Mouse (Mus musculus) embryonic facial prominence, embryonic 14.5 days (tissue): ENCODE measurements at regions not wholly inside any gene's neighbourhood (a gene's known extent, or its start where the extent isn't known, plus 50 kb on each side); places are given as distances from the start of the nearest gene placed in this dataset.

Experiments
- ATAC-seq: fragments of 200-750 bp; cut with Nextera tagmentation; 2 replicates; pipeline ENCODE4 v1.8.0; 2017; ENCODE audit warnings: low read depth, moderate number of reproducible peaks, moderate TSS enrichment
- DNase-seq: peaks from one replicate; pipeline ENCODE4 v3.0.0-alpha.2; 2015; ENCODE audit warnings: low spot score
- H3K27ac ChIP-seq: fragments of 300-500 bp; sonication (generic); replicated peaks from 2 replicates; pipeline ENCODE4 v1.5.1; 2014; ENCODE audit warnings: low read depth, mild to moderate bottlenecking, low read length, moderate library complexity
- H3K27me3 ChIP-seq: fragments of 300-500 bp; sonication (generic); replicated peaks from 2 replicates; pipeline ENCODE4 v1.6.1; 2014; ENCODE audit warnings: low read length; ENCODE audit not compliant: control insufficient read depth, insufficient read depth
- H3K36me3 ChIP-seq: fragments of 300-500 bp; sonication (generic); 2 replicates; pipeline ENCODE4 v1.6.1; 2014; ENCODE audit warnings: low read length, mixed read lengths; ENCODE audit not compliant: control insufficient read depth, insufficient read depth
- H3K4me1 ChIP-seq: fragments of 300-500 bp; sonication (generic); 2 replicates; pipeline ENCODE4 v1.6.1; 2014; ENCODE audit warnings: antibody characterized with exemption, low read length; ENCODE audit not compliant: control insufficient read depth, insufficient read depth
- H3K4me2 ChIP-seq: fragments of 300-500 bp; sonication (generic); 2 replicates; pipeline ENCODE4 v1.6.1; 2014; ENCODE audit warnings: low read depth, mild to moderate bottlenecking, low read length, moderate library complexity, mixed read lengths
- H3K4me3 ChIP-seq: fragments of 300-500 bp; sonication (generic); 2 replicates; pipeline ENCODE4 v1.5.1; 2014; ENCODE audit warnings: low read depth, mild to moderate bottlenecking, low read length
- H3K9ac ChIP-seq: fragments of 300-500 bp; sonication (generic); 2 replicates; pipeline ENCODE4 v1.6.1; 2014; ENCODE audit warnings: low read depth, mild to moderate bottlenecking, low read length, moderate library complexity, mixed read lengths
- H3K9me3 ChIP-seq: fragments of 300-500 bp; sonication (generic); 2 replicates; pipeline ENCODE4 v1.6.1; 2016; ENCODE audit warnings: low read length; ENCODE audit not compliant: control insufficient read depth
- WGBS: fragments of 180-500 bp; shearing (Covaris S2); extraction: QIAGEN DNeasy Blood & Tissue Kit; methylation state at CpG from one replicate; pipeline ENCODE4 v1.1.7; 2014; 5-methylcytosine and 5-hydroxymethylcytosine counted together

- H3K4me1 ChIP-seq, result no peaks in the 10 kb centered on the region
- no peak for DNase-seq
- H3K36me3 ChIP-seq, result no peaks in the 10 kb centered on the region
- 47% methylated on average over 2 of the region's 2 CpGs for WGBS
- no peaks in the 10 kb centered on the region for H3K27me3 ChIP-seq
- no peak overlapping the region for H3K9ac ChIP-seq
- no peaks in the 10 kb centered on the region for H3K9me3 ChIP-seq
- H3K4me3 ChIP-seq, result no peak overlapping the region
- no peak overlapping the region for H3K4me2 ChIP-seq
- H3K27ac ChIP-seq, result no peak overlapping the region
- ATAC-seq, result no peak
Observed at GRCm38 (mm10) chr2:114776176-114776575, 121.4 kb upstream of the Dph6 start.

GRCm38 (mm10) chr2:114782450-114782849, 127.7 kb upstream of the Dph6 start:
- DNase-seq, result peak; percentile 13
- Histone ChIP-seq H3K4me1 (peaks cover 7% of the 10 kb centered on the region), H3K27me3 (no peaks in the 10 kb centered on the region), H3K4me3 (no peak overlapping the region), H3K9ac (no peak overlapping the region), H3K27ac (no peak overlapping the region), H3K4me2 (no peak overlapping the region), H3K36me3 (no peaks in the 10 kb centered on the region), H3K9me3 (no peaks in the 10 kb centered on the region)
- no peak for ATAC-seq
- WGBS, result 67% methylated on average over 6 of the region's 6 CpGs

- Histone ChIP-seq H3K27me3 (no peaks in the 10 kb centered on the region), H3K9ac (no peak overlapping the region), H3K27ac (peak overlapping the region; percentile 61; the same call in 1 of the 2 replicates), H3K4me2 (no peak overlapping the region), H3K4me3 (no peak overlapping the region), H3K4me1 (peaks cover 7% of the 10 kb centered on the region), H3K36me3 (no peaks in the 10 kb centered on the region), H3K9me3 (no peaks in the 10 kb centered on the region)
- DNase-seq (peak; percentile 49), ATAC-seq (peak; percentile 18; the same call in 1 of the 2 replicates)
Observed at GRCm38 (mm10) chr2:114784191-114784590, 129.4 kb upstream of the Dph6 start.

- peaks cover 7% of the 10 kb centered on the region for H3K4me1 ChIP-seq
- WGBS, result 88% methylated on average over 3 of the region's 3 CpGs
- H3K27me3 ChIP-seq, result no peaks in the 10 kb centered on the region
- no peaks in the 10 kb centered on the region for H3K36me3 ChIP-seq
- H3K27ac ChIP-seq, result no peak overlapping the region
- no peaks in the 10 kb centered on the region for H3K9me3 ChIP-seq
- no peak overlapping the region for H3K9ac ChIP-seq
- no peak overlapping the region for H3K4me3 ChIP-seq
- ATAC-seq (no peak), DNase-seq (no peak)
- H3K4me2 ChIP-seq, result no peak overlapping the region
Observed at GRCm38 (mm10) chr2:114788251-114788650, 133.5 kb upstream of the Dph6 start.

GRCm38 (mm10) chr2:114796630-114797290, 142.0 kb upstream of the Dph6 start:
- 85% methylated on average over 6 of the region's 6 CpGs for WGBS
- Histone ChIP-seq H3K4me2 (no peak overlapping the region), H3K36me3 (no peaks in the 10 kb centered on the region), H3K27ac (no peak overlapping the region), H3K4me3 (no peak overlapping the region), H3K4me1 (no peaks in the 10 kb centered on the region), H3K27me3 (no peaks in the 10 kb centered on the region), H3K9me3 (no peaks in the 10 kb centered on the region), H3K9ac (no peak overlapping the region)
- DNase-seq (no peak), ATAC-seq (no peak)

GRCm38 (mm10) chr2:114797291-114797650, 142.5 kb upstream of the Dph6 start:
- Histone ChIP-seq H3K4me1 (no peaks in the 10 kb centered on the region), H3K4me2 (no peak overlapping the region), H3K27me3 (no peaks in the 10 kb centered on the region), H3K36me3 (no peaks in the 10 kb centered on the region), H3K4me3 (no peak overlapping the region), H3K9me3 (no peaks in the 10 kb centered on the region), H3K9ac (no peak overlapping the region), H3K27ac (no peak overlapping the region)
- no peak for ATAC-seq
- WGBS, result 50% methylated on average over 1 of the region's 1 CpGs
- DNase-seq, result peak; percentile 11

- Histone ChIP-seq H3K4me3 (no peak overlapping the region), H3K4me1 (no peaks in the 10 kb centered on the region), H3K9me3 (no peaks in the 10 kb centered on the region), H3K36me3 (no peaks in the 10 kb centered on the region), H3K27ac (no peak overlapping the region), H3K4me2 (no peak overlapping the region), H3K27me3 (no peaks in the 10 kb centered on the region), H3K9ac (no peak overlapping the region)
- DNase-seq (no peak), ATAC-seq (no peak)
- 74% methylated on average over 3 of the region's 3 CpGs for WGBS
Observed at GRCm38 (mm10) chr2:114803241-114803640, 148.5 kb upstream of the Dph6 start.

GRCm38 (mm10) chr2:114803928-114804327, 149.2 kb upstream of the Dph6 start:
- H3K27me3 ChIP-seq, result no peaks in the 10 kb centered on the region
- H3K4me1 ChIP-seq, result no peaks in the 10 kb centered on the region
- H3K9me3 ChIP-seq, result no peaks in the 10 kb centered on the region
- H3K36me3 ChIP-seq, result no peaks in the 10 kb centered on the region
- ATAC-seq (no peak), DNase-seq (no peak)
- H3K4me3 ChIP-seq, result no peak overlapping the region
- no peak overlapping the region for H3K9ac ChIP-seq
- H3K4me2 ChIP-seq, result no peak overlapping the region
- H3K27ac ChIP-seq, result no peak overlapping the region
- 68% methylated on average over 3 of the region's 3 CpGs for WGBS

- no peaks in the 10 kb centered on the region for H3K27me3 ChIP-seq
- H3K27ac ChIP-seq, result no peak overlapping the region
- no peaks in the 10 kb centered on the region for H3K9me3 ChIP-seq
- ATAC-seq (no peak), DNase-seq (no peak)
- H3K4me1 ChIP-seq, result no peaks in the 10 kb centered on the region
- 83% methylated on average over 3 of the region's 3 CpGs for WGBS
- no peak overlapping the region for H3K4me2 ChIP-seq
- no peak overlapping the region for H3K4me3 ChIP-seq
- no peaks in the 10 kb centered on the region for H3K36me3 ChIP-seq
- no peak overlapping the region for H3K9ac ChIP-seq
Observed at GRCm38 (mm10) chr2:114805436-114806047, 150.8 kb upstream of the Dph6 start.
